Mouse (Mus musculus) forebrain, embryonic 10.5 days (tissue): ENCODE results near the gene Mxi1. TPM values are rescaled to one million over a fixed set of nuclear protein-coding genes. Genes with fewer than 3 reads are reported as not detected.

Experiments
- DNase-seq: peaks from one replicate; pipeline ENCODE4 v3.0.0-alpha.2; 2017; ENCODE audit warnings: low spot score; ENCODE audit errors: extremely low spot score
- H3K27ac ChIP-seq: fragments of 300-500 bp; sonication (generic); 2 replicates; pipeline ENCODE4 v1.5.1; 2016; ENCODE audit warnings: mild to moderate bottlenecking
- H3K27me3 ChIP-seq: fragments of 300-500 bp; sonication (generic); 2 replicates; pipeline ENCODE4 v1.6.1; 2016; ENCODE audit warnings: mild to moderate bottlenecking; ENCODE audit not compliant: poor library complexity, severe bottlenecking
- H3K36me3 ChIP-seq: fragments of 300-500 bp; sonication (generic); replicated peaks from 2 replicates; pipeline ENCODE4 v1.6.1; 2016; ENCODE audit warnings: mild to moderate bottlenecking, moderate library complexity
- H3K4me1 ChIP-seq: fragments of 300-500 bp; sonication (generic); 2 replicates; pipeline ENCODE4 v1.6.1; 2016
- H3K4me3 ChIP-seq: fragments of 300-500 bp; sonication (generic); 2 replicates; pipeline ENCODE4 v1.5.1; 2016; ENCODE audit warnings: mild to moderate bottlenecking, moderate library complexity
- H3K9me3 ChIP-seq: fragments of 300-500 bp; sonication (generic); 2 replicates; pipeline ENCODE4 v1.6.1; 2016; ENCODE audit warnings: mild to moderate bottlenecking, moderate library complexity
- WGBS: fragments of 180-500 bp; shearing (Covaris S2); methylation state at CpG from one replicate; pipeline ENCODE4 v1.1.7; 2016; 5-methylcytosine and 5-hydroxymethylcytosine counted together
- polyA plus RNA-seq: library from polyadenylated mRNA; unstranded; fragments of >200 nt; fragmentation: Nextera tagmentation; extraction: Ambion mirVana; gene quantifications from 2 replicates; pipeline ENCODE4 v1.2.1, GENCODE M21; 2016

The Mxi1 gene
- polyA plus RNA-seq, 1 experiment from 2014 or later = 16.1 TPM

DNA sequence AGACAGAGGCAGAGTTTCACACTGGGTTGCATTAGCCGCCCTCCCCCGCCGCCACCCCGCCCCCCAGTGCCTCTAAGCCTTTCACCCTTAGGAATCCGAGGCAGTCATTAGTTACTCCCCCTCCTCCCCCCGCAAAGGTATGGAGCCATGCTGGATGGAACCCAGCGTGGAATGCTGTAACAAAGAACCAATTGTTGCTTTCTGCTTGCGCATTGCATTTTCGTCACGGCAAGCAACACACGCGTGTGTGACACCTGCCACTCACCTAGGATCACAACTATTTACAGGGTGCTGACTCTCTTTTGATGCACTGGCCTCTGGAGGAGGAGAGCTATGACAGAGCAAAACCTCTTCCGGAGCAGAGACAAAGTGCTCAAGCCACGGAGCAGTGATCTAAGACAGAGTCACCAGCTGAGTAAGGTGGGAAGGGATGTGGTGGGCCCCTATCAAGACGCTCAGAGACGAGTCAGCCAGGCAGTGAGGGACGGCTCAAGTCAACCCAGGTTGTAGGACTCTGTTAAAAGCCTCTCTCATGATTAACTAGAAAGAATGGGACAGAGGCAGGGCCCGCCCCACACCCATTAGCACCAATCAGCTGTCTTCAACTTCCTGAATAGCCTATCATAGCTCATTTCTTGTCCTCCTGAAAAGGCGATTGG is 110.7 kb downstream of the Mxi1 start:
- Histone ChIP-seq H3K4me3 (peak overlapping the region; percentile 57), H3K27ac (peak overlapping the region; percentile 91), H3K9me3 (no peaks in the 10 kb centered on the region), H3K27me3 (peaks cover 18% of the 10 kb centered on the region), H3K4me1 (peaks cover 45% of the 10 kb centered on the region), H3K36me3 (no peaks in the 10 kb centered on the region)
- peak; percentile 81 for DNase-seq
- WGBS = under 1% methylated on average over 19 of the region's 19 CpGs

DNA sequence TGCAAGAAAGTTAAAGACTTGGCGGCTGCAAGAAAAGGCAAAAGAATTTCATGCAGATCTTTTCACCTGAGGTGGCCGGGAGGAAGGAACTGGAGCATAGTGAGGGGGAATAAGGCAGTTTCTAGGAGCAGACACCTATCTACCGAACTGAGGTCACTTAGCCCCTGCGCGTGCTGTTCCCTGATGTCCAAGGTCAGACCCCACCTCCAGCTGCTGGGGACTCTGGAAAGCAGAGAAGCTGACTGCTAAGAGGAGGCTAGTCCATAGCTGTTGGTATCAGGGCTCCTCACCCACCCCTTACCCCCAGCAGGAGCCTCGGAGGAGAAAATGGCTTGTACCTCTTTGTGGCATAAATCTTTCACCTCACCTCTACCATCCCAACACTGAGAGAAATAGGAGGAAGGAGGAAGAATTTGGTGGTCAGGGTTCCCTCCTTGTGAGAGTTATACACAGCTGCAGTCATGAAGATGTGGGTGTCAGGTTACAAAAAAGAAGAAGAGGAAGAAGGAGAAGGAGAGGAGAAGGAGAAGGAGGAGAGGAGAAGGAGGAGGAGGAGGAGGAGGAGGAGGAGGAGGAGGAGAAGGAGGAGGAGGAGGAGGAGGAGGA is 111.4 kb downstream of the Mxi1 start:
- Histone ChIP-seq H3K4me1 (peaks cover 39% of the 10 kb centered on the region), H3K4me3 (peak overlapping the region; percentile 57), H3K9me3 (no peaks in the 10 kb centered on the region), H3K27ac (peak overlapping the region; percentile 91), H3K27me3 (peaks cover 18% of the 10 kb centered on the region), H3K36me3 (no peaks in the 10 kb centered on the region)
- WGBS = 2% methylated on average over 6 of the region's 6 CpGs
- DNase-seq = no peak

DNA sequence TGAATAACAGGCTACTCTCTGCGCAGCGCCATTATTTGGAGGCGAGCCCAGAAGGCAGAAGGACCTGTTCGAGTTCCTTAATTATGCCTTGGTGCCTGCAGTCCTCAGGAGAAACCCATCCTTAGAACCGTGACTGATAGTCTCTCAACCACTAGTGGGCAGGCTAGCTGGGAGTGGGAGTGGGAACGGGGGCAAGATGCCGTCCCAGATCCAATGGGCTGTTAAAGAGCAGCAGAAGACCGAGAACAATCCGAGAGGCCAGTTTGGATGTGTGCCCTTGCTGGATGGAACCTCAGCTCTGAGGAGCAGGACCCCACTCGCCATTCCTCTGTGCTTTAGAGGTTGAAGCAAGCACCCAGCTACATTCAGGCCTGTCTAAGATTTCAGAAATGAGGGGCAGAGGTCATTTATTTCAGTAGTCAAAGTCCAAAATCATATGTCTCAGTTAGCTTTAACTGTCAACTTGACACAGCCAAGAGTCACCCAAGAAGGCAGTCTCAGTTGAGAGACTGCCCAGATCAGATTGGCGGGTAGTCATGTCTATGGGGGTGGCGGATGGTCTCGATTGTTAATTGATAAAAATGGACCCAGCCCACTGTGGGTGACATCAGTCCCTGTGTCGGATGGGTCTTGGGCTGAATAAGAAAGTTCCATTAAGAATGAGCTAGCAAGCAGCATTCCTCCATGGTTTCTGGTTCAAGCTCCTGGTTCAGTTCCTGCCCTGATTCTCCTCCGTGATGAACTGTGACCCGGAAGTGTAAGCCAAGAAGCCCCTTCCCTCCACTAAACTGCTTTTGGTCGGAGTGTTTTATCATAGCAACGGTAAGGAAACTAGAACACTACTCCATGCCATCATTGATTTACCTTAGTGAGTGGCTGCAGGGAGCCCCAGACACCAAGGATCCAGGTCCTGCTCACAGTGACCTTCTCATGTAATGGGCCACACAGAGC is 112.3 kb downstream of the Mxi1 start:
- no peak for DNase-seq
- peaks cover 47% of the 10 kb centered on the region for H3K4me1 ChIP-seq
- peaks cover 18% of the 10 kb centered on the region for H3K27me3 ChIP-seq
- WGBS = 75% methylated on average over 18 of the region's 18 CpGs
- no peaks in the 10 kb centered on the region for H3K9me3 ChIP-seq
- no peaks in the 10 kb centered on the region for H3K36me3 ChIP-seq
- no peak overlapping the region; the same call in 1 of the 2 replicates for H3K4me3 ChIP-seq
- no peak overlapping the region for H3K27ac ChIP-seq

DNA sequence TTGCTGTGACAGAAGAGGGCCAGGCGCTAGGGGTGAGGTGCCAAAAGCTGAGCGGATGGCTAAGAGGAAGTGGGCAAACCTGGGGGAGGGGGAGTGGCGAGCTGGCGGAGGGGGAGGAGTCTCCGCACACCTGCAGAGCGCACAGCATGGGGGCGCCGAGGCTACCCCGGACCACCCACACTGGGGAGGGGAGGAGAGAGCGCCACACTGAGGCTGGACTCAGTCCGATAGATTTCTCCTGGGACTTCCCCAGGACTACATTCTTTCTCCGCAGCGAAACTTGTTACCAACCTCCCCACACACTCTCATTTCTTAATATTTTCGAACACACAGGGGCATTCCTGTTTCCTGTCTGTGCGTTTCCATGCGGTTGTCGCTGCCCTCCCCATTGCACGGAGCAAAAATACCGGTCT is 113.0 kb downstream of the Mxi1 start:
- Histone ChIP-seq H3K4me3 (no peak overlapping the region; the same call in 1 of the 2 replicates), H3K27ac (no peak overlapping the region), H3K27me3 (peaks cover 18% of the 10 kb centered on the region), H3K4me1 (peaks cover 52% of the 10 kb centered on the region), H3K36me3 (no peaks in the 10 kb centered on the region), H3K9me3 (no peaks in the 10 kb centered on the region)
- no peak for DNase-seq
- WGBS = 29% methylated on average over 18 of the region's 19 CpGs

DNA sequence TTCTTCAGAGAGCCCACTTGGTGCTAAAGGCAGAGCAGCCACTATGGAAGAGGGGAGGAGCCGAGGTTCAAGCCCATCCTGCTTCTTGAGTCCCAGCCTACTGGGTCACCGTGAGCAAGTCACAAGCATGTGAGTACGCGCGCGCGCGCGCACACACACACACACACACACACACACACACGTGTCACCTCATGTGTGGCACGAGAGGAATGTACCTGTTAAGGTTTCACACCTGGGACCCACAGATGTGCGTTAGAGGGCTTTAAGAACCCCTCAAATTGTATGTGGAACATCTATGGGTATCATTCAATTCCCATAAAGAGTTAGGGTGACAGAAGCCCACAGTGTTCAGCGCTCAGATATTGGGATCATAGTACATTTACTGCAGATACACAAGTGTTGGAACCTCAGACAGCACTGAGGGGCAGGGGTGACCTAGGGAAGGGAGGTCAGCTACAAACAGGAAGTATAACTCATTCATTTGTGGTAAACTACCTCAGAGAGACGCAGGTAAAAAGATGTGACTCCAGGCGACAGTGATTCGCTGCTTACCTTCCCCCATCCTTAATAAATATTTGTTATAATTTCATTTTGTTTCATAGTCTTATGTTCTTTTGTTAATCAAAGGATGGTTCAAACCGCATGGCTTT is 113.6 kb downstream of the Mxi1 start:
- Histone ChIP-seq H3K27ac (no peak overlapping the region), H3K4me1 (peaks cover 52% of the 10 kb centered on the region), H3K9me3 (no peaks in the 10 kb centered on the region), H3K36me3 (no peaks in the 10 kb centered on the region), H3K4me3 (no peak overlapping the region; the same call in 1 of the 2 replicates), H3K27me3 (peaks cover 18% of the 10 kb centered on the region)
- 72% methylated on average over 17 of the region's 17 CpGs for WGBS
- no peak for DNase-seq

DNA sequence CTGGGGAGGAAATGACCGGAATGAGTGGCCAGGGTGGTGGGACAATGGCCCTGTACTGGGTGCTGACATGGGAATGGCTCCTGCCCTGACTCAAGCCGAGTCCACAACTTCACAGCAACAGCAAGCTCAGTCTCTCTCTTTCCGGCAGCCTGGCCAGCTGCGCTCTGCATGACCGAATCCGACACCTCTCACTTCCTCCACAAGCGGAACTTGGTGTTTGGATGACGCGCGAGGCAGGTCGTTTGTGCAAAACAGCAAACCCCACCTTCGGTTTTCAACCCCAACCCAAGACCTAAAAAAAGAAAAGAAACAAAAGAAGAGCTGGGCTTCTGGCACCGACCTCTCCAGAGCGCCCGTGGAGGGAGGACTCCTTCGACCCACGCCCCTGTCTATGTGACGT is 114.3 kb downstream of the Mxi1 start:
- H3K4me1 ChIP-seq = peaks cover 52% of the 10 kb centered on the region
- 0 out of 2 replicates have a peak overlapping the region, but pooled peaks have one; percentile 20 for H3K27ac ChIP-seq
- peaks cover 18% of the 10 kb centered on the region for H3K27me3 ChIP-seq
- H3K4me3 ChIP-seq = no peak overlapping the region
- H3K9me3 ChIP-seq = no peaks in the 10 kb centered on the region
- 75% methylated on average over 18 of the region's 18 CpGs for WGBS
- H3K36me3 ChIP-seq = no peaks in the 10 kb centered on the region
- DNase-seq = no peak

Other genes starting within 250 kb of the Mxi1 start
- 55.4 and 59.3 TPM in 2 replicates for gene Add3, start 170.1 kb upstream of the Mxi1 start, polyA plus RNA-seq
- not detected in 2 replicates for gene Gm10197, start 61.2 kb downstream of the Mxi1 start, polyA plus RNA-seq
- 45.4 and 47.2 TPM in 2 replicates for gene Smndc1, start 80.1 kb downstream of the Mxi1 start, polyA plus RNA-seq
- gene Dusp5, start 218.6 kb downstream of the Mxi1 start, polyA plus RNA-seq = 9.0 and 9.2 TPM in 2 replicates